Mouse (Mus musculus) liver, embryonic 11.5 days (tissue): Measurements from ENCODE around the gene Vwa1. TPM values are rescaled to one million over a fixed set of nuclear protein-coding genes. Genes with fewer than 3 reads are reported as not detected.
A peak's percentile ranks its signal among the peaks of the same experiment; 100 is the strongest.

Experiments used
- ATAC-seq: fragments of 200-750 bp; cut with Nextera tagmentation; replicated peaks from 2 replicates; pipeline ENCODE4 v1.8.0; 2017; ENCODE audit warnings: moderate number of reproducible peaks, mild to moderate bottlenecking, moderate TSS enrichment, moderate library complexity; ENCODE audit not compliant: low FRiP score
- DNase-seq: peaks from one replicate; pipeline ENCODE4 v3.0.0-alpha.2; 2017; ENCODE audit warnings: low spot score
- H3K27ac ChIP-seq: fragments of 300-500 bp; sonication (generic); 2 replicates; pipeline ENCODE4 v1.5.1; 2014; ENCODE audit warnings: mild to moderate bottlenecking, low read depth, low read length, control low read depth
- H3K27me3 ChIP-seq: fragments of 300-500 bp; sonication (generic); replicated peaks from 2 replicates; pipeline ENCODE4 v1.6.1; 2014; ENCODE audit warnings: low read length, mixed read lengths; ENCODE audit not compliant: control insufficient read depth, insufficient read depth
- H3K36me3 ChIP-seq: fragments of 300-500 bp; sonication (generic); 2 replicates; pipeline ENCODE4 v1.6.1; 2014; ENCODE audit warnings: mild to moderate bottlenecking, low read length, moderate library complexity, mixed read lengths; ENCODE audit not compliant: control insufficient read depth, insufficient read depth
- H3K4me1 ChIP-seq: fragments of 300-500 bp; sonication (generic); replicated peaks from 2 replicates; pipeline ENCODE4 v1.6.1; 2014; ENCODE audit warnings: low read length, mixed read lengths; ENCODE audit not compliant: control insufficient read depth, insufficient read depth
- H3K4me2 ChIP-seq: fragments of 300-500 bp; sonication (generic); 2 replicates; pipeline ENCODE4 v1.6.1; 2014; ENCODE audit warnings: mild to moderate bottlenecking, control low read depth, moderate library complexity
- H3K4me3 ChIP-seq: fragments of 300-500 bp; sonication (generic); 2 replicates; pipeline ENCODE4 v1.5.1; 2014; ENCODE audit warnings: low read depth, low read length, control low read depth
- H3K9ac ChIP-seq: fragments of 300-500 bp; sonication (generic); 2 replicates; pipeline ENCODE4 v1.6.1; 2014; ENCODE audit warnings: low read depth, low read length, control low read depth
- H3K9me3 ChIP-seq: fragments of 300-500 bp; sonication (generic); 2 replicates; pipeline ENCODE4 v1.6.1; 2016; ENCODE audit warnings: low read length, inconsistent platforms, mixed read lengths; ENCODE audit not compliant: control insufficient read depth
- WGBS: fragments of 180-500 bp; shearing (Covaris S2); extraction: QIAGEN DNeasy Blood & Tissue Kit; methylation state at CpG from one replicate; pipeline ENCODE4 v1.1.7; 2014; 5-methylcytosine and 5-hydroxymethylcytosine counted together
- microRNA-seq: library from miRNA; unstranded; fragments of <30 nt; microRNA quantifications from one replicate; pipeline ENCODE4, GENCODE M21; 2017; ENCODE audit warnings: borderline number of aligned reads
- polyA plus RNA-seq: library from polyadenylated mRNA; unstranded; fragments of >200 nt; fragmentation: Nextera tagmentation; extraction: Ambion mirVana; gene quantifications from 2 replicates; pipeline ENCODE4 v1.2.1, GENCODE M21; 2014

Vwa1 gene
- polyA plus RNA-seq, 1 experiment from 2014 or later: 1.3 TPM

- H3K4me3 ChIP-seq: peak overlapping the region; percentile 76
- peaks cover 11% of the 10 kb centered on the region; the same call in 1 of the 2 replicates for H3K36me3 ChIP-seq
- H3K9me3 ChIP-seq: no peaks in the 10 kb centered on the region
- 2% methylated on average over 60 of the region's 79 CpGs for WGBS
- H3K4me2 ChIP-seq: peak overlapping the region; percentile 97
- no peaks in the 10 kb centered on the region for H3K27me3 ChIP-seq
- peak overlapping the region; percentile 66 for H3K9ac ChIP-seq
- peaks cover 16% of the 10 kb centered on the region for H3K4me1 ChIP-seq
- peak; percentile 74 for ATAC-seq
- peak overlapping the region; percentile 60; the same call in 1 of the 2 replicates for H3K27ac ChIP-seq
- DNase-seq: peak; percentile 54
Measured at GRCm38 (mm10) chr4:155734951-155735702, 39.4 kb downstream of the Vwa1 start.

GRCm38 (mm10) chr4:155734350-155734941, 40.1 kb downstream of the Vwa1 start, which contains the start of gene Tmem240:
TSS of gene Tmem240 (plus strand) at chr4:155734800.
- H3K27me3 ChIP-seq: no peaks in the 10 kb centered on the region
- H3K9ac ChIP-seq: peak within 1 kb of the TSS; percentile 66
- peak; percentile 88 for ATAC-seq
- H3K4me1 ChIP-seq: peaks cover 16% of the 10 kb centered on the region
- H3K36me3 ChIP-seq: peaks cover 6% of the 10 kb centered on the region; the same call in 1 of the 2 replicates
- H3K27ac ChIP-seq: peak within 1 kb of the TSS; percentile 60; the same call in 1 of the 2 replicates
- under 1% methylated on average over 30 of the region's 35 CpGs for WGBS
- DNase-seq: peak; percentile 85
- H3K4me3 ChIP-seq: peak within 1 kb of the TSS; percentile 76
- no peaks in the 10 kb centered on the region for H3K9me3 ChIP-seq
- H3K4me2 ChIP-seq: peak within 1 kb of the TSS; percentile 97

GRCm38 (mm10) chr4:155733267-155733666, 41.2 kb downstream of the Vwa1 start:
- no peaks in the 10 kb centered on the region for H3K27me3 ChIP-seq
- ATAC-seq (no peak), DNase-seq (no peak)
- peaks cover 9% of the 10 kb centered on the region for H3K36me3 ChIP-seq
- peaks cover 16% of the 10 kb centered on the region for H3K4me1 ChIP-seq
- H3K4me3 ChIP-seq: no peak overlapping the region
- H3K9ac ChIP-seq: no peak overlapping the region
- H3K27ac ChIP-seq: no peak overlapping the region
- peak overlapping the region; percentile 97 for H3K4me2 ChIP-seq
- 90% methylated on average over 10 of the region's 10 CpGs for WGBS
- H3K9me3 ChIP-seq: no peaks in the 10 kb centered on the region

GRCm38 (mm10) chr4:155727993-155728392, 46.5 kb downstream of the Vwa1 start:
- DNase-seq: no peak
- no peaks in the 10 kb centered on the region for H3K27me3 ChIP-seq
- no peaks in the 10 kb centered on the region for H3K4me1 ChIP-seq
- no peak overlapping the region for H3K9ac ChIP-seq
- H3K27ac ChIP-seq: no peak overlapping the region
- H3K4me2 ChIP-seq: no peak overlapping the region
- ATAC-seq: no peak
- no peaks in the 10 kb centered on the region for H3K9me3 ChIP-seq
- WGBS: 88% methylated on average over 2 of the region's 2 CpGs
- no peak overlapping the region for H3K4me3 ChIP-seq
- H3K36me3 ChIP-seq: peaks cover 16% of the 10 kb centered on the region

- H3K4me3 ChIP-seq: no peak overlapping the region
- peaks cover 9% of the 10 kb centered on the region for H3K36me3 ChIP-seq
- no peaks in the 10 kb centered on the region for H3K27me3 ChIP-seq
- WGBS: 59% methylated on average over 4 of the region's 4 CpGs
- ATAC-seq (no peak), DNase-seq (no peak)
- no peak overlapping the region for H3K27ac ChIP-seq
- no peak overlapping the region for H3K9ac ChIP-seq
- H3K4me2 ChIP-seq: no peak overlapping the region
- no peaks in the 10 kb centered on the region for H3K4me1 ChIP-seq
- no peaks in the 10 kb centered on the region for H3K9me3 ChIP-seq
Measured at GRCm38 (mm10) chr4:155721668-155722083, 52.8 kb downstream of the Vwa1 start.

Small RNA genes within 50 kb of the gene (microRNA-seq; reads per million reads assigned to microRNA genes)
- not detected for gene Gm27743

Other genes with a start within 250 kb of the Vwa1 start
- gene Nadk, start 212.3 kb downstream of the Vwa1 start, polyA plus RNA-seq: 117 and 128 TPM in 2 replicates
- 13.4 and 14.5 TPM in 2 replicates for gene Slc35e2, start 173.3 kb downstream of the Vwa1 start, polyA plus RNA-seq
- gene Cdk11b, start 149.8 kb downstream of the Vwa1 start, polyA plus RNA-seq: 57.9 and 64.9 TPM in 2 replicates
- not detected in 2 replicates for gene Gm10563, start 129.3 kb downstream of the Vwa1 start, polyA plus RNA-seq
- gene Mmp23, start 121.3 kb downstream of the Vwa1 start, polyA plus RNA-seq: 13.6 and 13.7 TPM in 2 replicates
- 10.4 and 12.2 TPM in 2 replicates for gene Mib2, start 105.5 kb downstream of the Vwa1 start, polyA plus RNA-seq
- gene Fndc10, start 80.4 kb downstream of the Vwa1 start, polyA plus RNA-seq: 0.86 and 1.4 TPM in 2 replicates
- gene Ssu72, start 69.9 kb downstream of the Vwa1 start, polyA plus RNA-seq: 122 and 125 TPM in 2 replicates
- 0.69 and 0.70 TPM in 2 replicates for gene Tmem240, start 39.9 kb downstream of the Vwa1 start, polyA plus RNA-seq
- 156 and 161 TPM in 2 replicates for gene Atad3a, start 13.6 kb downstream of the Vwa1 start, polyA plus RNA-seq
- 0.25 and 0.39 TPM in 2 replicates for gene Tmem88b, start 11.2 kb upstream of the Vwa1 start, polyA plus RNA-seq
- gene Ankrd65, start 15.7 kb upstream of the Vwa1 start, polyA plus RNA-seq: not detected in 2 replicates
- gene Mrpl20, start 28.2 kb upstream of the Vwa1 start, polyA plus RNA-seq: 312 and 326 TPM in 2 replicates
- gene Ccnl2, start 37.8 kb upstream of the Vwa1 start, polyA plus RNA-seq: 132 and 140 TPM in 2 replicates
- gene Aurkaip1, start 56.6 kb upstream of the Vwa1 start, polyA plus RNA-seq: 199 and 212 TPM in 2 replicates
- 14.9 and 16.6 TPM in 2 replicates for gene Mxra8, start 65.0 kb upstream of the Vwa1 start, polyA plus RNA-seq
- 7.0 and 11.0 TPM in 2 replicates for gene Dvl1, start 72.7 kb upstream of the Vwa1 start, polyA plus RNA-seq
- gene Tas1r3, start 88.7 kb upstream of the Vwa1 start, polyA plus RNA-seq: 0.22 and 0.26 TPM in 2 replicates
- gene Cptp, start 94.7 kb upstream of the Vwa1 start, polyA plus RNA-seq: 16.4 and 16.9 TPM in 2 replicates
- gene Ints11, start 94.8 kb upstream of the Vwa1 start, polyA plus RNA-seq: 79.3 and 86.8 TPM in 2 replicates
- 48.5 and 49.1 TPM in 2 replicates for gene Pusl1, start 117.1 kb upstream of the Vwa1 start, polyA plus RNA-seq
- gene Acap3, start 117.1 kb upstream of the Vwa1 start, polyA plus RNA-seq: 16.1 and 17.9 TPM in 2 replicates
- gene Ube2j2, start 169.1 kb upstream of the Vwa1 start, polyA plus RNA-seq: 123 TPM in 2 replicates
- 56.9 and 59.0 TPM in 2 replicates for gene C1qtnf12, start 187.6 kb upstream of the Vwa1 start, polyA plus RNA-seq
- gene B3galt6, start 218.0 kb upstream of the Vwa1 start, polyA plus RNA-seq: 12.1 and 13.0 TPM in 2 replicates
- 130 TPM in 2 replicates for gene Sdf4, start 218.2 kb upstream of the Vwa1 start, polyA plus RNA-seq
- 0.85 TPM in 1 of 2 replicates, not detected in the other for gene Tnfrsf4, start 239.1 kb upstream of the Vwa1 start, polyA plus RNA-seq